Mouse (Mus musculus): ENCODE data around the gene Cdh4. TPM values are rescaled to one million over a fixed set of nuclear protein-coding genes. Genes with fewer than 3 reads are reported as not detected.

The Cdh4 gene
- polyA plus RNA-seq, 1 experiment from 2014 or later = 1.8 TPM

DNA sequence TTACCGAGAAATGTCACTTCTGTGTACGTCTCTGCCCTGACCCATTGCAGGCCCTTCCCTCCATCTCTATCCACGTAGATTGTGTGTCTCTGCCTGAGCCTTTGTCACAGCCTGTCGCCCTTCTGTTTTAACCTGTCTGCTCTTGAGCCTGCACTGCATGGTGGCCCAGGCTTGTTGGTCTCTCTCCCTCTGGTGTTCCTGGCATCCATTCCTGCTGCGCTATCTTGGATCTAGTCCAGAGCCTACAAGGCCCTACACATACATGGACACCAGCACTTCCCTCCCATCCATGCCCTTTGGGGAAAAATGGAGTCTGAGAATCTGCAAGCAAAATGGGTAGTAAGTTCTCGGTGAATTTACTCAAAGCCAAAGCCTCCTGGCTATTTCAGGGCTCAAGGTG, 91.0 kb downstream of the Cdh4 start:
- H3K4me3 ChIP-seq = no peak overlapping the region
- 0 out of 2 replicates have a peak overlapping the region, but pooled peaks have one; percentile 5 for H3K27ac ChIP-seq
- WGBS = 87% methylated on average over 6 of the region's 6 CpGs
- no peak for DNase-seq (ENCODE audit: low spot score)
- H3K27me3 ChIP-seq (ENCODE audit: low read depth, poor library complexity, severe bottlenecking) = peaks cover 8% of the 10 kb centered on the region; the same call in 1 of the 2 replicates
- H3K4me1 ChIP-seq = peaks cover 32% of the 10 kb centered on the region
- no peaks in the 10 kb centered on the region for H3K36me3 ChIP-seq
- H3K9me3 ChIP-seq (replicated peaks) = no peaks in the 10 kb centered on the region

DNA sequence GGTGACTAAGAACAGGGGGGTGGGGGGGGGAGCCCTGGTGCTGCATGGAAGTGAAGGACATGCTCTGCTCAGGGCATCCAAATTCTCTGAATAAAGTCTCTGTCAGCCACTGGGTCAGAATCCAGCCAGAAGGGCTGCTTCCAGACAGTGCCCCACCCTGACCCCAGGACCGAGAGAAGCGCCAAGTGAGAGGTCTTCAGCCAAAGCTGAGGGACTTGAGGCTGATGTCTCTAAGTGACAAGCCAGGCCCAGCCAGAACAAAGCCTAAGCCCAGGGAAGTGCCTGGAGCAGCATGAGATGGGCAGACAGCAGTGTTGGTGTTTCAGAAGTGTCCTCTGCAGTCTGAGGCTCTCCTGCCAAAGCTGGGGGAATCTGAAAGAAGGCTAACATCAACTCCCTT, 91.7 kb downstream of the Cdh4 start:
- no peaks in the 10 kb centered on the region for H3K36me3 ChIP-seq
- H3K9me3 ChIP-seq (replicated peaks) = no peaks in the 10 kb centered on the region
- H3K4me3 ChIP-seq = no peak overlapping the region
- peak overlapping the region; percentile 11; the same call in 1 of the 2 replicates for H3K27ac ChIP-seq
- H3K4me1 ChIP-seq = peaks cover 39% of the 10 kb centered on the region
- H3K27me3 ChIP-seq (ENCODE audit: low read depth, poor library complexity, severe bottlenecking) = peaks cover 8% of the 10 kb centered on the region; the same call in 1 of the 2 replicates
- no peak for DNase-seq (ENCODE audit: low spot score)
- 62% methylated on average over 2 of the region's 2 CpGs for WGBS

GRCm38 (mm10) chr2:179535204-179535603, 93.0 kb downstream of the Cdh4 start:
- Histone ChIP-seq H3K36me3 (no peaks in the 10 kb centered on the region), H3K27me3 (ENCODE audit: low read depth, poor library complexity, severe bottlenecking) (0 out of 2 replicates have a peak, but pooled peaks cover 3% of the 10 kb centered on the region), H3K9me3 (replicated peaks) (no peaks in the 10 kb centered on the region), H3K4me1 (peaks cover 48% of the 10 kb centered on the region), H3K27ac (0 out of 2 replicates have a peak overlapping the region, but pooled peaks have one; percentile 28), H3K4me3 (no peak overlapping the region)
- DNase-seq (ENCODE audit: low spot score) = no peak
- WGBS = 28% methylated on average over 6 of the region's 6 CpGs

- H3K4me3 ChIP-seq = no peak overlapping the region
These were observed 94.5 kb downstream of the Cdh4 start for GRCm38 (mm10) chr2:179536762-179537161.

GRCm38 (mm10) chr2:179537390-179537789, 95.2 kb downstream of the Cdh4 start:
- Histone ChIP-seq H3K36me3 (no peaks in the 10 kb centered on the region), H3K9me3 (replicated peaks) (no peaks in the 10 kb centered on the region), H3K27me3 (ENCODE audit: low read depth, poor library complexity, severe bottlenecking) (0 out of 2 replicates have a peak, but pooled peaks cover 3% of the 10 kb centered on the region), H3K4me1 (peaks cover 50% of the 10 kb centered on the region), H3K27ac (0 out of 2 replicates have a peak overlapping the region, but pooled peaks have one; percentile 36), H3K4me3 (peak overlapping the region; percentile 21; the same call in 1 of the 2 replicates)
- 7% methylated on average over 19 of the region's 19 CpGs for WGBS
- peak; percentile 53 for DNase-seq (ENCODE audit: low spot score)

More at GRCm38 (mm10) chr2:179536762-179537161, 94.5 kb downstream of the Cdh4 start:
- Histone ChIP-seq H3K27ac (no peak overlapping the region), H3K9me3 (replicated peaks) (no peaks in the 10 kb centered on the region), H3K4me1 (peaks cover 50% of the 10 kb centered on the region), H3K27me3 (ENCODE audit: low read depth, poor library complexity, severe bottlenecking) (0 out of 2 replicates have a peak, but pooled peaks cover 3% of the 10 kb centered on the region), H3K36me3 (no peaks in the 10 kb centered on the region)
- DNase-seq (ENCODE audit: low spot score) = no peak
- WGBS = 10% methylated on average over 2 of the region's 2 CpGs

- H3K9me3 ChIP-seq (replicated peaks) = no peaks in the 10 kb centered on the region
- H3K27me3 ChIP-seq (ENCODE audit: low read depth, poor library complexity, severe bottlenecking) = 0 out of 2 replicates have a peak, but pooled peaks cover 3% of the 10 kb centered on the region
- H3K36me3 ChIP-seq = no peaks in the 10 kb centered on the region
- DNase-seq (ENCODE audit: low spot score) = no peak
- H3K27ac ChIP-seq = 0 out of 2 replicates have a peak overlapping the region, but pooled peaks have one; percentile 36
- H3K4me3 ChIP-seq = 0 out of 2 replicates have a peak overlapping the region, but pooled peaks have one; percentile 21
- WGBS = 47% methylated on average over 3 of the region's 3 CpGs
- peaks cover 50% of the 10 kb centered on the region for H3K4me1 ChIP-seq
These were observed 95.7 kb downstream of the Cdh4 start for GRCm38 (mm10) chr2:179537800-179538450.

DNA sequence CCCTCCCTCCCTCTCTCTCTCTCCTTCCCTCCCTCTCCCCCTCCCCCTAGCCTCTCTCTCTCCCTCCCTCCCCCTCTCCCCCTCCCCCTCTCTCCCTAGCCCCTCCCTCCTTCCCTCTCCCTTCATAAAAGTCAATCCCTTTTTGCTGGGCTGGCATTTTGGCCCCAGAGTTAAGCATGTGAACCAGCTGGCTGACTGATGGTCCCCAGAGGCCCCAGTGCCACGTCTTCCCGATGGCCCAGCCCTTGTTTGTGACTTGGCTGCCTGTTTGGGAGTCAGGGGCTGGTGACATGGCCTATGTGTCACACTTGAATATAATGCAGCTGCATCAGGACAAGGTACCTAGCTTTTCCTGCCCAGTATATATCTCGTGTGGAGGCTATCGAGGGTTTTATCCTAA, 96.3 kb downstream of the Cdh4 start:
- WGBS = 42% methylated on average over 4 of the region's 4 CpGs
- no peak overlapping the region for H3K4me3 ChIP-seq
- peak overlapping the region; percentile 46; the same call in 1 of the 2 replicates for H3K27ac ChIP-seq
- no peaks in the 10 kb centered on the region for H3K27me3 ChIP-seq (ENCODE audit: low read depth, poor library complexity, severe bottlenecking)
- no peak for DNase-seq (ENCODE audit: low spot score)
- H3K36me3 ChIP-seq = no peaks in the 10 kb centered on the region
- no peaks in the 10 kb centered on the region for H3K9me3 ChIP-seq (replicated peaks)
- peaks cover 50% of the 10 kb centered on the region for H3K4me1 ChIP-seq

GRCm38 (mm10) chr2:179539532-179540245, 97.5 kb downstream of the Cdh4 start:
- H3K27me3 ChIP-seq (ENCODE audit: low read depth, poor library complexity, severe bottlenecking) = no peaks in the 10 kb centered on the region
- H3K27ac ChIP-seq = 0 out of 2 replicates have a peak overlapping the region, but pooled peaks have one; percentile 38
- H3K9me3 ChIP-seq (replicated peaks) = no peaks in the 10 kb centered on the region
- DNase-seq (ENCODE audit: low spot score) = no peak
- H3K4me1 ChIP-seq = peaks cover 48% of the 10 kb centered on the region
- H3K36me3 ChIP-seq = no peaks in the 10 kb centered on the region
- no peak overlapping the region for H3K4me3 ChIP-seq
- 45% methylated on average over 9 of the region's 9 CpGs for WGBS

DNA sequence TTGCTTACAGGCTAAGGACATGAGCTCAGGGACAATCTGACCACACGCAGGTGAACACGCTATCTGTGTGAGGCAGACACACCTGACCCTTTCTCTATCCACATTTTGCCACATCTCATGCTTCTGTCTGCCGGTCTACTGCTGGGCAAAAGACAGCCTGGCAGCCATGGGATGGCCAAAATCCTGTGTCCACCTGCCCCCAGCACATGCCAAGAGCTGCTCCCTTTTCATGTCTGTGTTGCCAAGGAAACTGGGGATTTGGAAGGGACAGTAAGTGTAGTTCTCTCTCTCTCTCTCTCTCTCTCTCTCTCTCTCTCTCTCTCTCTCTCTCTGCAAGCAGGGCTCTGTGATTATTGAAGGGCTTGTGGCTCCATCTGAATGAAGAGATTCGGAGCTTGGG, 98.9 kb downstream of the Cdh4 start:
- H3K27ac ChIP-seq = no peak overlapping the region
- H3K4me3 ChIP-seq = no peak overlapping the region
- no peaks in the 10 kb centered on the region for H3K27me3 ChIP-seq (ENCODE audit: low read depth, poor library complexity, severe bottlenecking)
- DNase-seq (ENCODE audit: low spot score) = no peak
- peaks cover 37% of the 10 kb centered on the region for H3K4me1 ChIP-seq
- H3K9me3 ChIP-seq (replicated peaks) = no peaks in the 10 kb centered on the region
- no peaks in the 10 kb centered on the region for H3K36me3 ChIP-seq
- whole genome bisulfite sequencing = 95% methylated on average over 4 of the region's 4 CpGs

GRCm38 (mm10) chr2:179547627-179548026, 105.4 kb downstream of the Cdh4 start:
- no peaks in the 10 kb centered on the region for H3K27me3 ChIP-seq (ENCODE audit: low read depth, poor library complexity, severe bottlenecking)
- H3K4me3 ChIP-seq = no peak overlapping the region
- DNase-seq (ENCODE audit: low spot score) = no peak
- no peaks in the 10 kb centered on the region; the same call in 1 of the 2 replicates for H3K4me1 ChIP-seq
- H3K9me3 ChIP-seq (replicated peaks) = no peaks in the 10 kb centered on the region
- H3K36me3 ChIP-seq = no peaks in the 10 kb centered on the region
- no peak overlapping the region for H3K27ac ChIP-seq
- 86% methylated on average over 5 of the region's 5 CpGs for WGBS

DNA sequence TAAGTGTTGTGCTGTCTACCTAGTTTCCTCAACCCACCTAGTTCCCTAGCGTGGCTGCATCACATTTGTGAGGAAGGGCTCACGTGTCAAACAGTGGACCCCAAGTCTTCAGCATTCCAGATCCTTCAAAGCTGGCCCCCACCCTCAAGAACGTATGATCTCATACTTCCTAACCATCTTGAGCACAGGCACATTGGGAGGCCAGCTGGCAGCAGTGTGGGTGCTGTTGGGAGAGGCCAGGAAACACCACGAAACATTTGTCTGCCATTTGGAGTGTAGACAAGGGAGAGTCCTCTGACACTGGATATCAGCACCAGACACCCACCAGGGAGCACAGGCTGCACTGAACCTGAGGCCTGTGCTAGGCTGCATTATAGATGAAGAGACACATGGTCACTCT, 113.7 kb downstream of the Cdh4 start:
- 73% methylated on average over 4 of the region's 4 CpGs for WGBS
- H3K27me3 ChIP-seq (ENCODE audit: low read depth, poor library complexity, severe bottlenecking) = no peaks in the 10 kb centered on the region
- H3K36me3 ChIP-seq = no peaks in the 10 kb centered on the region
- H3K9me3 ChIP-seq (replicated peaks) = no peaks in the 10 kb centered on the region
- no peak for DNase-seq (ENCODE audit: low spot score)
- 0 out of 2 replicates have a peak, but pooled peaks cover 4% of the 10 kb centered on the region for H3K4me1 ChIP-seq
- no peak overlapping the region for H3K27ac ChIP-seq
- no peak overlapping the region for H3K4me3 ChIP-seq

DNA sequence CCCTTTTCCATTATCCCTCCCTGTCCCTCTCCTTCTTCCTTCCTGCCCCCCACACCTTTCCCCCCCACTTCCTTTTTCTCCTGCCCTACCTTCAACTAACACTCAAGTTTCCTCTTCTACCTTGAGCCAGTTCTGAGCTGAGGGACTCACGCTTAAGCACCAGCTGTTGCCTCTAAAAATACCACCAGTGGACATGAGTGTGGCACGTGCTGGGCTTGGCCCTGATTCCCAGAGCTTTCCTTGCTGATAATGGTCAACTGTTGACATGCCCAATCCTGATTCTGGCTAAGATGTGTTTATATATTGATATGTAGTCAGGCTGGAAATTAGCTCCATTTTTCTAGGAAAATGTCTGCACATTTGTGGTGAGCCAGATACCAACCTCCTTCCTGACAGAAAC, 120.1 kb downstream of the Cdh4 start:
- WGBS = 94% methylated on average over 2 of the region's 2 CpGs
- Histone ChIP-seq H3K9me3 (replicated peaks) (no peaks in the 10 kb centered on the region), H3K4me3 (no peak overlapping the region), H3K4me1 (peaks cover 16% of the 10 kb centered on the region), H3K36me3 (no peaks in the 10 kb centered on the region), H3K27me3 (ENCODE audit: low read depth, poor library complexity, severe bottlenecking) (peaks cover 13% of the 10 kb centered on the region; the same call in 1 of the 2 replicates), H3K27ac (no peak overlapping the region)
- DNase-seq (ENCODE audit: low spot score) = no peak

DNA sequence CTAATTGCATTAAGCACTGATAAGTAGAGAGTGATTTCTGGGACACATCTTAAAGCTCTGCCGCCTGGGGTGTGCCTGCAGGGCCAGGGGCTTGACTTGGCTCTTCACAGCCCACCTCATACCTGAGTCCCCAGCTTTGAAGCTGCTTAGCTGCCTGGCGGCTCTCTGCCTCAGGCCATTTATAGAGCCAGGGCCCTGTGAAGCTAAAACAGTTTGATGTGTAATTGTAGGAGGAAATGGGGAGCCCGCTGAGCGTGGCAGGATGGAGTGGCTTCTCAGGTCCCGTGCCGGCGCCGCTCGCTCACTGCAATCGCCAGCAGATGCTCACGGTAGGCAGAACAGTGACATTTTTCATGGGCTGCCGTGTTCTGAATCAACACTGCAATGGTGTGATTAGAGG, 123.4 kb downstream of the Cdh4 start:
- 4% methylated on average over 12 of the region's 12 CpGs for WGBS
- no peak for DNase-seq (ENCODE audit: low spot score)
- H3K36me3 ChIP-seq = no peaks in the 10 kb centered on the region
- no peak overlapping the region for H3K27ac ChIP-seq
- no peaks in the 10 kb centered on the region for H3K9me3 ChIP-seq (replicated peaks)
- H3K4me3 ChIP-seq = no peak overlapping the region
- H3K27me3 ChIP-seq (ENCODE audit: low read depth, poor library complexity, severe bottlenecking) = peaks cover 24% of the 10 kb centered on the region; the same call in 1 of the 2 replicates
- peaks cover 26% of the 10 kb centered on the region for H3K4me1 ChIP-seq
